Mouse (Mus musculus) cortical plate, adult 2 months (tissue): ENCODE measurements around the gene Ndufc1.

Source experiments
- CTCF ChIP-seq: fragments of 200-500 bp; IDR thresholded peaks from 2 replicates; pipeline ENCODE4 v1.5.1; 2011; ENCODE audit warnings: mild to moderate bottlenecking, control low read depth, low read length; ENCODE audit not compliant: insufficient read depth; ENCODE audit errors: extremely low read depth
- POLR2A ChIP-seq: fragments of 200-500 bp; IDR thresholded peaks from 2 replicates; pipeline ENCODE4 v1.6.1; 2011; ENCODE audit warnings: mild to moderate bottlenecking, low read length, control low read depth; ENCODE audit not compliant: insufficient read depth; ENCODE audit errors: extremely low read depth

GRCm38 (mm10) chr3:51413276-51413675 lies 4.5 kb upstream of the Ndufc1 start:
- TF ChIP-seq CTCF (no peak), POLR2A (no peak)
